Mouse (Mus musculus) adrenal gland, adult 2 months (tissue): ENCODE results near the gene Prtn3. TPM values are rescaled to one million over a fixed set of nuclear protein-coding genes. Genes with fewer than 3 reads are reported as not detected.

Source experiments
- DNase-seq: peaks from one replicate; pipeline ENCODE4 v3.0.0; 2021
- polyA plus RNA-seq: library from polyadenylated mRNA; depleted of rRNA; stranded (reverse); fragments of >200 nt; gene quantifications from 2 replicates; pipeline ENCODE4 v1.2.3, GENCODE M21; 2012
- total RNA-seq, 2 experiments: library from RNA; stranded (reverse); gene quantifications; 2 replicates each; pipeline ENCODE4 v1.2.3; 2021

The Prtn3 gene
- total and polyA plus RNA-seq, 3 experiments, result 0.62 to 3.4 (median 0.63) TPM

GRCm38 (mm10) chr10:79909092-79909922 lies 35.0 kb downstream of the Prtn3 start:
- DNase-seq, result peak; percentile 59

- DNase-seq, result no peak
Measured at GRCm38 (mm10) chr10:79910556-79910955, 36.3 kb downstream of the Prtn3 start, which contains the start of gene Gm26602. TSS of gene Gm26602 (plus strand) at chr10:79910856.

GRCm38 (mm10) chr10:79912412-79912811 lies 38.1 kb downstream of the Prtn3 start:
- DNase-seq, result no peak

- DNase-seq, result no peak
Measured at GRCm38 (mm10) chr10:79914131-79914947, 40.1 kb downstream of the Prtn3 start.

- no peak for DNase-seq
Measured at GRCm38 (mm10) chr10:79914948-79915596, 40.8 kb downstream of the Prtn3 start.

GRCm38 (mm10) chr10:79916081-79916480 lies 41.8 kb downstream of the Prtn3 start:
- DNase-seq, result no peak

GRCm38 (mm10) chr10:79916808-79917531 lies 42.7 kb downstream of the Prtn3 start, which contains the start of gene Kiss1r:
TSS of gene Kiss1r (plus strand) at chr10:79916971.
- peak; percentile 93 for DNase-seq

GRCm38 (mm10) chr10:79917532-79918100 lies 43.3 kb downstream of the Prtn3 start:
- DNase-seq, result no peak

- DNase-seq, result no peak
Measured at GRCm38 (mm10) chr10:79918231-79919078, 44.2 kb downstream of the Prtn3 start.

- no peak for DNase-seq
Measured at GRCm38 (mm10) chr10:79919251-79919849, 45.1 kb downstream of the Prtn3 start.

- DNase-seq, result no peak
Measured at GRCm38 (mm10) chr10:79920056-79920890, 46.0 kb downstream of the Prtn3 start.

GRCm38 (mm10) chr10:79920958-79921535 lies 46.8 kb downstream of the Prtn3 start, which contains the start of gene R3hdm4:
TSS of gene R3hdm4 (minus strand) at chr10:79921208.
- no peak for DNase-seq

- DNase-seq, result no peak
Measured at GRCm38 (mm10) chr10:79921572-79921971, 47.3 kb downstream of the Prtn3 start.

- peak; percentile 92 for DNase-seq
Measured at GRCm38 (mm10) chr10:79924998-79925784, 50.9 kb downstream of the Prtn3 start.

GRCm38 (mm10) chr10:79925785-79926490 lies 51.7 kb downstream of the Prtn3 start:
- DNase-seq, result no peak

- DNase-seq, result peak; percentile 95
Measured at GRCm38 (mm10) chr10:79926491-79927323, 52.4 kb downstream of the Prtn3 start, which contains the start of gene Arid3a. TSS of gene Arid3a (plus strand) at chr10:79927043.
